Mouse (Mus musculus): ENCODE measurements at regions not wholly inside any gene's neighbourhood (a gene's known extent, or its start where the extent isn't known, plus 50 kb on each side); places are given as distances from the start of the nearest gene placed in this dataset.
"Not testable (repeated sequence)": the region's sequence is repeated elsewhere in the genome, so short reads cannot be mapped to it uniquely, and the experiment has no call there.

GRCm38 (mm10) chr13:52288400-52288799 is 242.7 kb downstream of the Diras2 start:
- in situ Hi-C loops (cut with MboI; ENCODE audit: low pct_unique_long_range_greater_than_20kb in 1 of 2, low sequenced_read_pairs in 2 of 2, unreplicated experiment in 1 of 2), result no loop called here

GRCm38 (mm10) chr13:52295847-52296246 is 235.2 kb downstream of the Diras2 start:
- in situ Hi-C loops (cut with MboI; ENCODE audit: low pct_unique_long_range_greater_than_20kb in 1 of 2, low sequenced_read_pairs in 2 of 2, unreplicated experiment in 1 of 2), result no loop called here

GRCm38 (mm10) chr13:52296541-52297276 is 234.4 kb downstream of the Diras2 start:
- in situ Hi-C loops (cut with MboI; ENCODE audit: low pct_unique_long_range_greater_than_20kb in 1 of 2, low sequenced_read_pairs in 2 of 2, unreplicated experiment in 1 of 2), result no loop called here

- in situ Hi-C loops (cut with MboI; ENCODE audit: low pct_unique_long_range_greater_than_20kb in 1 of 2, low sequenced_read_pairs in 2 of 2, unreplicated experiment in 1 of 2), result no loop called here
These were observed 233.8 kb downstream of the Diras2 start for GRCm38 (mm10) chr13:52297277-52297623.

- in situ Hi-C loops (cut with MboI; ENCODE audit: low pct_unique_long_range_greater_than_20kb in 1 of 2, low sequenced_read_pairs in 2 of 2, unreplicated experiment in 1 of 2), result no loop called here
These were observed 232.7 kb downstream of the Diras2 start for GRCm38 (mm10) chr13:52298362-52298761.

GRCm38 (mm10) chr13:52305328-52305727 is 225.8 kb downstream of the Diras2 start:
- in situ Hi-C loops (cut with MboI; ENCODE audit: low pct_unique_long_range_greater_than_20kb in 1 of 2, low sequenced_read_pairs in 2 of 2, unreplicated experiment in 1 of 2), result not testable (repeated sequence)

GRCm38 (mm10) chr13:52306783-52307440 is 224.2 kb downstream of the Diras2 start:
- in situ Hi-C loops (cut with MboI; ENCODE audit: low pct_unique_long_range_greater_than_20kb in 1 of 2, low sequenced_read_pairs in 2 of 2, unreplicated experiment in 1 of 2), result no loop called here

GRCm38 (mm10) chr13:52310954-52311353 is 220.1 kb downstream of the Diras2 start:
- in situ Hi-C loops (cut with MboI; ENCODE audit: low pct_unique_long_range_greater_than_20kb in 1 of 2, low sequenced_read_pairs in 2 of 2, unreplicated experiment in 1 of 2), result no loop called here

GRCm38 (mm10) chr13:52318276-52318675 is 212.8 kb downstream of the Diras2 start:
- in situ Hi-C loops (cut with MboI; ENCODE audit: low pct_unique_long_range_greater_than_20kb in 1 of 2, low sequenced_read_pairs in 2 of 2, unreplicated experiment in 1 of 2), result no loop called here

GRCm38 (mm10) chr13:52323691-52324090 is 207.4 kb downstream of the Diras2 start:
- in situ Hi-C loops (cut with MboI; ENCODE audit: low pct_unique_long_range_greater_than_20kb in 1 of 2, low sequenced_read_pairs in 2 of 2, unreplicated experiment in 1 of 2), result no loop called here

- in situ Hi-C loops (cut with MboI; ENCODE audit: low pct_unique_long_range_greater_than_20kb in 1 of 2, low sequenced_read_pairs in 2 of 2, unreplicated experiment in 1 of 2), result not testable (repeated sequence)
These were observed 206.7 kb downstream of the Diras2 start for GRCm38 (mm10) chr13:52324378-52324777.

GRCm38 (mm10) chr13:52325647-52326046 is 205.4 kb downstream of the Diras2 start:
- in situ Hi-C loops (cut with MboI; ENCODE audit: low pct_unique_long_range_greater_than_20kb in 1 of 2, low sequenced_read_pairs in 2 of 2, unreplicated experiment in 1 of 2), result not testable (repeated sequence)

- in situ Hi-C loops (cut with MboI; ENCODE audit: low pct_unique_long_range_greater_than_20kb in 1 of 2, low sequenced_read_pairs in 2 of 2, unreplicated experiment in 1 of 2), result no loop called here
These were observed 203.3 kb downstream of the Diras2 start for GRCm38 (mm10) chr13:52327734-52328133.

- in situ Hi-C loops (cut with MboI; ENCODE audit: low pct_unique_long_range_greater_than_20kb in 1 of 2, low sequenced_read_pairs in 2 of 2, unreplicated experiment in 1 of 2), result no loop called here
These were observed 202.3 kb downstream of the Diras2 start for GRCm38 (mm10) chr13:52328766-52329165.

- in situ Hi-C loops (cut with MboI; ENCODE audit: low pct_unique_long_range_greater_than_20kb in 1 of 2, low sequenced_read_pairs in 2 of 2, unreplicated experiment in 1 of 2), result no loop called here
These were observed 200.0 kb downstream of the Diras2 start for GRCm38 (mm10) chr13:52331068-52331467.

GRCm38 (mm10) chr13:52334962-52335361 is 196.1 kb downstream of the Diras2 start:
- in situ Hi-C loops (cut with MboI; ENCODE audit: low pct_unique_long_range_greater_than_20kb in 1 of 2, low sequenced_read_pairs in 2 of 2, unreplicated experiment in 1 of 2), result no loop called here

GRCm38 (mm10) chr13:52337936-52338335 is 193.1 kb downstream of the Diras2 start:
- in situ Hi-C loops (cut with MboI; ENCODE audit: low pct_unique_long_range_greater_than_20kb in 1 of 2, low sequenced_read_pairs in 2 of 2, unreplicated experiment in 1 of 2), result no loop called here

GRCm38 (mm10) chr13:52339156-52339555 is 191.9 kb downstream of the Diras2 start:
- in situ Hi-C loops (cut with MboI; ENCODE audit: low pct_unique_long_range_greater_than_20kb in 1 of 2, low sequenced_read_pairs in 2 of 2, unreplicated experiment in 1 of 2), result no loop called here

GRCm38 (mm10) chr13:52341981-52342380 is 189.1 kb downstream of the Diras2 start:
- in situ Hi-C loops (cut with MboI; ENCODE audit: low pct_unique_long_range_greater_than_20kb in 1 of 2, low sequenced_read_pairs in 2 of 2, unreplicated experiment in 1 of 2), result no loop called here

- in situ Hi-C loops (cut with MboI; ENCODE audit: low pct_unique_long_range_greater_than_20kb in 1 of 2, low sequenced_read_pairs in 2 of 2, unreplicated experiment in 1 of 2), result no loop called here
These were observed 186.7 kb downstream of the Diras2 start for GRCm38 (mm10) chr13:52344383-52344782.
